Mouse (Mus musculus): ENCODE results near the gene Pdk2.

Gene Pdk2

DNA sequence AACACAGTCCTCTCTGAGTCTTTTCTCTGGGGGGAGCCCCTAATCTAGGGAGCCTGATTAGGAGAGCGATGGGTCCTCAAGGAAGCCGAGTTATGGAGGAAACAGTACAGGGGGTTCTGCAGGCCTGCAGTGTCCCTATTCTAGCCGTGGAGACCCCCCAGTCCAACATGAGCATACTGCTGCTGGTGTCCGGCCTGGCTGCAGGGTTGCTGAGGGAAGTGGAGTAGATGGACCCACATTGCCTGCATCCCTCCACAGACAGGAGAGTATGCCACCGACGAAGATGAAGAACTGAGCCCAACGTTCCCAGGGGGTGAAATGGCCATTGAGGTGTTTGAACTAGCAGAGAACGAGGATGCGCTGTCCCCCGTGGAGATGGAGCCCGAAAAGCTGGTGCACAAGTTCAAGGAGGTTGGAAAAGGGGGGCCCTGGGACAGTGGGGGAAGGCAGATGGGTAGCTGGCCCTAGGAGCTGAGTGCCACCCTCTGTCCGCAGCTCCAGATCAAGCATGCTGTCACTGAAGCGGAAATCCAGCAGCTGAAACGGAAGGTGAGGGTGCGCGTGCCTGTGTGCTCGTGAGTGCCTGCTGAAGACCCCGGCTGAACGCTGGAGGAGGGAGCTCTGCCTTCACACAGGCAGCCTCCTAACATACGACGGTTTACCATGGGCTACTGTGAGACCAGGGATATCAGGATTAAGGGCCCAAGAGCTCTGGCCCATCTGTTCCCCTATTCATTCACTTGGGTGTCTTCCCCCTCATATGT, 39.4 kb downstream of the Pdk2 start:
- DNase-seq: no peak

DNA sequence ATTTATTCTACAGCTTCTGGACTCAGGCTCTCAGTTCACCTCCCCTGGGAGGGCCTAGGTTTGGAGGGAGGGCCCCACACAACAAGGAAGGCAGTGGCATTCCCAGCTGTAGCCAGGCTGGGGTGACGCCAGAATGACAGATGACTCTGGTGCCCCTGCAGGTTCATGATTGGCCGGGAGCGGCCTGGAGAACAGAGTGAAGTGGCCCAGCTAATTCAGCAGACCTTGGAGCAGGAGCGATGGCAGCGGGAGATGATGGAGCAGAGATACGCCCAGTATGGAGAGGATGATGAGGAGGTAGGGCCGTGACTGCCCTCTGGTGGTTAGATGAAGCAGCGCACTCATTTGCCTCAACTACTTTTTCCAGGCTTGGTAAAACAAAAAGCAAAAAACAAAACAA, 40.1 kb downstream of the Pdk2 start:
- peak; percentile 86 to 87 for DNase-seq

DNA sequence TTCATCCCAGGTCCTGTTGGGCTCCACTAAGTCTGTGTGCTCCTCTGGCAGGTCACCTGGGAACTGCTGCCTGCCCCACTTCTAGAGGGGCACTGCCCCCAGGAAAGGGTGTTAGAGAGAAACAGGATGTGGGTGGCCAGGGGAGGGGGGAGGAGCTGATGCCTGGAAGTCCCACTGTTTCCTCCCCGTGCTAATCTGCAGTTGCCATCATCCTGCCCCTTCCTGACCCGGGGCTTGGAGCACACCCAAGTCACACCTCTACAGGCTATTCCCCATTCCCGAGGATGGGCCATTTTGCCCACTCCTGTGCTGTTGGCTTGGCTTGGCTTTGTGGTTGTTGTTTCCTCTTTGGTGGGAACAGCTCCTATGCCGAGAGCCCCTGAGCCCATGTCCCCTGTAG, 40.6 kb downstream of the Pdk2 start:
- no peak for DNase-seq

DNA sequence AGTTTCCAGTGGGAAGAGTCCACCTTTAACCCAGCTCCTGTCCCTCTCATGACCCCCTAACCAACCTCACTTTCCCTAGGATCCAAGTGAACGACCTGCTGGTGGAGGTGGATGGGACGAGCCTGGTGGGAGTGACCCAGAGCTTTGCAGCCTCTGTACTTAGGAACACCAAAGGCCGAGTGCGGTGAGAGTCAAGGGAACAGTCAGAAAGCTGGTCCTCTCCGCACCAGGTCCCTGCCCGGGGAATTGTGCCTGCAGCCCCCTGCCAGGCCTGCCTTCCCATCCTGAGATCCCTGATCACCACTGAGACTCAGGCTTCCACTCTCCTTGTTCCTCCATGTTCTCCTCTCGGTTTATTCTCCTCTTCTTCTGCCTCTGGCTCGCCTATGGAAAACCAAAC, 41.0 kb downstream of the Pdk2 start:
- DNase-seq: no peak

DNA sequence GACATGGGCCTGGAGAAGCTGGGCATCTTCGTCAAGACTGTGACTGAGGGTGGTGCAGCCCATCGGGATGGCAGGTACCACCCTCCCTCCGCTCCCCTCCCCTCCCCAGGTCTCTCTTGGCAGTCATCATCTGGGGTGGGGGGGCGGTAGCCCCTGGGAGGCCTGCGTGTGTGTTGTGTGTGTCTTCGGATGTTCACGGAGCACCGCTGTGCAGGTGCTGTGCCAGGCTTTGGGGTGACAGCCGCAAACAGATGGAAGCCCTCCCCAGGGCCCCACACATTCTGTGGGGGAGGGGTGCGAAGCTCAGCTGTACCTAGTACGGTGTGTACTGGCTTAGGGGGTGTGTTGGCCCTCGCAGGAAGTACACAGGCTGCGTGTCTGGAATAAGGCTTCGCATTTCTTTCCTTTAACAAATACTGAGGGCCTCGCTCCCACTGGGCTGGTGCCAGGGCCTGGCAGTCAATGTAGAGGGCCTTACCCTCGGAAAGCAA, 43.1 kb downstream of the Pdk2 start:
- no peak for DNase-seq

DNA sequence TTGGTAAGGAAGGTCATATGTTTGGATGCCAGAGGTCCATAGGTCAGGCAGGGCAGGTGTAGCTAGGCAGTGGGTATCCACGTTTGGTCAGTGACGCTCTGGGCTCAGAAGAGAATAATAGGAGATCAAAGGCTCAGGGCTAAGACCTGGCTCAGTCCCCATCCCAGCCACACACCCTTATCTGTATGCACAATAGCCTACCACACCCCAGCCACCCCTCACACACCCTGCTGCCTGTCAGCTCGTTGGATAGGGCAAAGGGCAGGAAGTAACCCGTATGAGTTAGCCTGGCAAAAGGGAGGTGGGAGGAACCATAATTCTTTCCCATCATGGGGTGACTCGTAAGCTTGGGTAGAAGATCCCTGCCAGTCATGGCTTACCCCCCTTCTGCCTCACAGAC, 43.6 kb downstream of the Pdk2 start:
- DNase-seq: no peak

DNA sequence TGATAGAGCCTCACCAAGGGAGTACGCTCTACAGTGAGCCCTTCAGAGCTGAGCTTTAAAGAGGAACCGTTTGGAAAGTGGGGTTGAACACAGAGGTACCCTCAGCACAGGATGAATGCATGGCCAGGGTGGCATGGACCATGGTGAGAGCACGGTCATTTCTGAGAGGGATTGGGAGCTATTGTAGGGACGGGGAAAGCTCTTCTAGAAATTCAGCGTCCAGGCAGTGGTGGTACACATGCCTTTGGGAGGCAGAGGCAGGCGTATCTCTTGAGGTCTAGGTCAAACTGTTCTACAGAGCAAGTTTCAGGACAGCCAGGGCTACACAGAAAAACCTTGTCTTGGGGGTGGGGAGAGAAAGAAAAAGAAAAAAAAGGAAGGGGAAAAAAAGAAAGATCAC, 44.2 kb downstream of the Pdk2 start:
- no peak for DNase-seq

DNA sequence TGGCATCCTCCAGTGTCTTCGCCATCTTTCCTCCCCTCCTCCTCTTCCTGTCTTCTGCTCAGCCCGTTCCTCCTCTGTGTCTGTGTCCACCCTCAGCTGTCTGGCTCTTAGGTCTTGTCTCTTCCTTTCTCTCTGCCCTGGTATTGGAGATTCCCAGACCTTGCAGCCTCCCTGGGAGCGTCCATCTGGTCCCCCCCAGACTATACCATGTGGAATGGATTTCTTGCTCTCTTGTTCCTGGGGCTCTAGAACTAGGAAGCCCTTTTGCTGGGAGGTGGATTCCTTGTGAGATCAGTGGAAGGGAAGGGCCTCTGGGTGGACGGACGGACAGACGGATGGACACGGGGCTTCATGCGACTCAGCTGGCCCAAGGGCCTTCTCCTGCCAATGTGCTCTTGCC, 45.1 kb downstream of the Pdk2 start:
- no peak for DNase-seq

DNA sequence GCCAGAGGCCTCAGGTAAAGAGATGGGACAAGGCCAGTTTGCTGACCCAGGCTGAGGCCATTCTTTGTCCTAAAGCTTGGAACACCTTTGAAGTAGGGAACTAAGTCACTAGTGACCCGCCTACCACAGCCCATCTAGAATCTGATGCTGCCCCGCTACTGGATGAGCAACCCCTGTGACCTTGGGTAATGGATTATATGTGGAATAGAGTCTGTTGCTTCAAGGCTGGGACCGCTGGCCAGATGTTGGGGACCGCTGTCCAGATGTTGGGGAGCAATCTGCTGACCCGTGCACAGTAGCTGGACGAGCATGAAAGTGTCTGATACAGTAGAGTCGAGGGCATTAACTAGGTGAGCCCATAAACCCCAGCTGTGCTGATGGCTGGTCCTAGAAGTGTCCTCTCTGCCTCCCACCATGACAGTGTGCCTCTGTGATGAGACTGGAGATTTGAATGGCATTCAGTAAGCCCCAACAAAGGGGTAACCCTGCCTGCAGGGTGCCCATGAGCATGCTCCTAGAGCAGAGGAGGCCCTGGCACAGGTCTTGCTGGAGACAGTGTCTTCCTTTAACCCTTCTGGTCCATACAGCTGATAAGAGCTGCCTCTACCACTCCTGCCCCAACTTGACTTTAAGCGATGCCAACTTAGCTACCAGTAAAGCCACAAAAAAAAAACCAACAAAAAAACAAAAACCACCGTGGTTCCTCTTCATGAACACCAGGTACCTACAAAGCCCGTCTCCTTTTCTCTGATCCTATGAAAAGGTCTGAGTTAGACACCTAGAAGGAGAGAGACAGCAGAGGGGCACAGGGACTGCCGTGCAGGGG, 46.0 kb downstream of the Pdk2 start:
- DNase-seq: no peak

DNA sequence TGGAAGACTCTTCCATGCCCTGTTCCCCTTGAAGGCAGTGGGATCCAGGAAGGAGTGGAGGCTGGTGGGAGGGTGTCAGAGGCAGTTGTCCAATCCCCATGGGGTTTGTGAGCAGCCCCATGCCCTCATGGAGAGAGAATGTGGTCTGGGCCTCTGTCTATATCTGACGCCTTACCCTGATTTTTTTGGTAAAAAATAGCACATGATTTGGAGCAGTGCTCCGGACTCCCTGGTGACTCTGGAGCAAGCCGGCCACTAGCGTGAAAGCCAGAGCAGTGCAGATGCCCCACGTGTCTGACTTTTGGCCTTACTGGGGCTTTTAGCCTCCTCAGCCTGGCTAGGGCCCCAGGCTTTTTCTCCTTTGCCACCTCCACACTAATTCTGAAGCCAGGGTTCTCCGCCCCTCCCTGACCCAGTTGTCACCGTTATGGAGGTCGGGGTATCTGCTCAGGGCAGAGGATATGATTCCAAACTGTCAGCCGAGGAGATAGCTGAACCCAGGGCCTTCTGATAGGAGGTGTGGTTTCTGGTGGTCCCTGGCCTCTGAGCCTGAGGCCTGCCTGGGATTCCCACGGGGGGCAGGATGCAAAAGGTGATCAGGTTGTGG, 46.8 kb downstream of the Pdk2 start:
- no peak for DNase-seq

DNA sequence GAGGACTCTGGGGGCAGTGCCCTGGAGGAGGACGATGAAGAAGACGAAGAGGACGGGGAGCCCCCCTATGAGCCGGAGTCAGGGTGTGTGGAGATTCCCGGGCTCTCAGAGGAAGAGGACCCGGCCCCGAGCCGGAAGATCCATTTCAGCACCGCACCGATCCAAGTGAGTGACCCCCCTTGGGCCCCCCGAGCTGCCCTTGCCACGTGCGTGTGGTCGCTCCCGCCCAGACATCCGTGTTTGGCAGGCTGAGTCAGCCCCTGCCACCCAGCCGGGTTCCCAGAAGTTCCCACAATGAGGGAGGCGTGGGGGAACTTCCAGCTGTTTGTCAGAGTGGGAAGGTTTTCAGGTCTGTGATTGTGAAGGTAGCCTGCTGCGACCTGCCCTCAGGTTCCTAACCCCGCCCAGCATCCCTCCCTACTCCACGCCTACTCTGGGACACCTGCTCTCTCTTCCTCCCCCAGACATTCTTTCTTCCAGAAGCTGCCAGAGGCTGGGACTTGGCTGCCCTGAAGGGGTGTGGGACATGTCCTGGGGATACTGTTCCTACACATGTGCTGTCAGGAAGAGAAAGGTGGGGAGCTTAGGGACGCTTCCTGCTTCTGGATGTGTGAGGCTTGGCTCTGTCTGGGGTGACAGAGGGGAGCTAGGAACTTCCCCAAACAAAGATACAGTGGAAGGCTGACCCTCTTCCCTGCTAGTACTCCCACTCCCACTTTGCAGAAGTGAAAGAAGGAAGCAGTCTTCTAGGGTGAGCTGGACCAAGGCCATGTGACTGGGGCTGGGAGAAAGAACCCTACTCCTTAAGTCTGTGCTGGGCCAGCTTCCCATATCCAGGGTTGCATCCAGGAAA, 48.2 kb downstream of the Pdk2 start:
- no peak for DNase-seq

DNA sequence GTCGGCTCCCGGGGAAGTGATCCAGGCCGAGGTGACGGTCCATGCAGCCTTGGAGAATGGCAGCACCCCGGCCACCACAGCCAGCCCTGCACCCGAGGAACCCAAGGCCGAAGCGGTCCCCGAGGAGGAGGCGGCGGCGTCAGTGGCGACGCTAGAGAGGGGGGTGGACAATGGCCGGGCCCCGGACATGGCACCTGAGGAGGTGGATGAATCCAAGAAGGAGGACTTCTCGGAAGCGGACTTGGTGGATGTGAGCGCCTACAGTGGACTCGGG, 48.7 kb downstream of the Pdk2 start:
- no peak for DNase-seq

DNA sequence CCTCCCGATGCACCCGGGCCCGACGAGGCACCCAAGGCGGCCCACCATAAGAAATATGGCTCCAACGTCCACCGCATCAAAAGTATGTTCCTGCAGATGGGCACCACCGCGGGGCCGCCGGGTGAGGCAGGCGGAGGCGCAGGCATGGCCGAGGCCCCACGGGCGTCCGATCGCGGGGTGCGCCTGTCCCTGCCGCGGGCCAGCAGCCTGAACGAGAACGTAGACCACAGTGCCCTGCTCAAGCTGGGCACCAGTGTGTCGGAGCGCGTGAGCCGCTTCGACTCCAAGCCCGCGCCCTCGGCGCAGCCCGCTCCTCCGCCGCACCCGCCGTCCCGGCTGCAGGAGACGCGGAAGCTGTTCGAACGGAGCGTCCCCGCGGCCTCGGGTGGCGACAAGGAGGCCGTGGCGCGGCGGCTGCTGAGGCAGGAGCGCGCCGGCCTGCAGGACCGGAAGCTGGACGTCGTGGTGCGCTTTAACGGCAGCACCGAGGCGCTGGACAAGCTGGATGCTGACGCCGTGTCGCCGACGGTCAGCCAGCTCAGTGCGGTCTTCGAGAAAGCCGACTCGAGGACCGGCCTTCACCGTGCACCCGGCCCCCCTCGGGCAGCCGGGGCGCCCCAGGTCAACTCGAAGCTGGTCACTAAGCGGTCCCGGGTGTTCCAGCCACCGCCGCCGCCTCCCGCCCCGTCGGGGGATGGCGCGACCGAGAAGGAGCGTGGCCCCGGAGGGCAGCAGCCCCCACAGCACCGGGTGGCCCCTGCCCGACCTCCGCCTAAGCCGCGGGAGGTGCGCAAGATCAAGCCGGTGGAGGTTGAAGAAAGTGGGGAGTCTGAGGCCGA, 49.3 kb downstream of the Pdk2 start:
- peak; percentile 55 to 58 for DNase-seq

DNA sequence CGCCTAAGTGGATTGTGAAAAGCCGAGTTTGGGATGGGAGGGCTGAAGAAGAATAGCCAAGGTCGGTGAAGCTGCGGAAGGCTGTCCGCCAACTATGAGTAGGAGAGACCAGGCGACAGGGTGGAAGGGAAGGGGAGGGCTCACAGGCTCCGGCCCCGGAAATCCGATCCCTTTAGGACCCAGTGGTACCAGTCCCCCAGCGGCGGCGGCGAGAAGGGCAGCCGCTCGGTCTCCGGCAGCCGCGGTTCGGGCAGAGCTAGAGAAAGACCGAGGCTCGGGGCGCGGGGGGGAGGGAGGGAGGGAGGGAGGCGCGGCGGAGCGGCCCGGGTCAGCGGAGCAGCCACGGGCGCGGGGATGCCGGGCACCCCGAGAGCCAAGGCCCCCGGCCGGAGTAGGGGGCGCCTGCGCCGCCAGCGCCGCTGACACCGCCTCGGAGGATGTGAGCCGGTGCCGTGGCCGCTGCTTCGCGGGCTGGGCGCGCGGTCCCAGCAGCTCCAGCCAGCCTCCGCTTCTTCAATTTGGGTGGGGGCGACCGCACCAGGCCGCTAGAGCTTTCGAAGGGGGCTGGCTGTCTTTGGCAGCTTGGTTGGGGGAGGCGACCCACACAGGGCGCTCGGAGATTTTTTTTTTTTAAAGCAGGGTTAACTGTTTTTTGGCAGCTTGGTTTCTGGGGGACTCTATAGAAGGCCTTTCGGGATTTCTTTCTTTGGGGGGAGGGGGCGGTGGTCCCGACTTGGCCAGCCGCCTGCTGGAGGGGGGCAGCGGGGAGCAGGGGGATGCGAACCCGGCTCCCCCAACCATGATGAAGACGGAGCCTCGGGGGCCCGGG, 50.2 kb downstream of the Pdk2 start, which contains the start of gene Ppp1r9b:
Ppp1r9b (plus strand) TSS at position 287 of the 829 bp plus-strand sequence.
- peak; percentile 93 to 95 for DNase-seq

DNA sequence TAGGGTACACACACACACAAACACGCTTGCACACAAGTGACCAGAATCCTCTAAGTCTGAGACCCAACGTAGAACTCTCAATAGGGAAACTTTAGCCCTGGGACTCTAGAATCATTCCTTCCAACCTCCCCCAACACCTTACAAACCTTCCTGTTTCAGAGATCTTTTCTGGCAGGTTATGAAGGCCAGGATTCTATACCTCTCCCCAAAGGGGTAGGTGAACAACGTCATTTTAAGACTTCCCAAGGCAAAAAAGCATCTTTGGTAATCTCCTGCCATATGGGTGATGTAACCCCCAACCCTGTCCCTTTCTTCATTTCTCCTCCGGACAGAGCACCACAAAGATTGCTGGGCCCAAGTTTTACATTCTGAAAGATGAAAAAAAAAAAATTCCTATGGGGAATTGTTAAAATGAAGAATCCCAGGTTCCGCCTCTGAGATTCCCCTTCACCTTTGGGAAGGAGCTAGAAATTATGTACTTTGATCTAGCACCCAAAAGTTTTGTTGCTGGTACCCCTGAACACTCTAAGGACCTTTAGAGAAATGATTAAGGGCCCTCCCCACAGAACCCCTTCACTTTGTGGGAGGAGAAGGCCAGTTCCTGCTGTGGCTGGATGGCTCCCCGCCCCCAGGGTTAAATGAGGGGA, 50.9 kb downstream of the Pdk2 start:
- DNase-seq: no peak

DNA sequence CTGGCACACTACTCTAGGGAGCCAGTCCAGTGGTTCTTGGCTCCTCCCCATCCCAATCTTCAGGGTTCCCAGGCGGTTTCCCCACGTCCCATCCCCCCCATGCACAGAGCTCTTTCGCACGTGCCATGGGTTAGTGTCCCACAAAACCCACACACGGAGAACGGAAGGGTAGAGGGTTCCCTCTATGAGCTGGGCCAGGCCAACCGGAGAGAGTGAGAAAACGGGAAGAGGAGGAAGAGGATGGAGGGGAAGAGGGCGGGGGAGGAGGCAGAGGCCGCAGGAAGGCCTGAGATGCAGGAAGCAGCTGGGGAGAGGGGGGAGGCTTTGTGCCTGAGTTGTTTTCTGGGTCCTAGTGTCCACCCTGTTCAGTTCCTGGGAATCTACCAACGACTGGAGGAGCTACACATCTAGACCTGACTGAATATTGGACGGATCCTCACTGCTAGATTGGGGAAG, 51.6 kb downstream of the Pdk2 start:
- DNase-seq: peak; percentile 82 to 90

DNA sequence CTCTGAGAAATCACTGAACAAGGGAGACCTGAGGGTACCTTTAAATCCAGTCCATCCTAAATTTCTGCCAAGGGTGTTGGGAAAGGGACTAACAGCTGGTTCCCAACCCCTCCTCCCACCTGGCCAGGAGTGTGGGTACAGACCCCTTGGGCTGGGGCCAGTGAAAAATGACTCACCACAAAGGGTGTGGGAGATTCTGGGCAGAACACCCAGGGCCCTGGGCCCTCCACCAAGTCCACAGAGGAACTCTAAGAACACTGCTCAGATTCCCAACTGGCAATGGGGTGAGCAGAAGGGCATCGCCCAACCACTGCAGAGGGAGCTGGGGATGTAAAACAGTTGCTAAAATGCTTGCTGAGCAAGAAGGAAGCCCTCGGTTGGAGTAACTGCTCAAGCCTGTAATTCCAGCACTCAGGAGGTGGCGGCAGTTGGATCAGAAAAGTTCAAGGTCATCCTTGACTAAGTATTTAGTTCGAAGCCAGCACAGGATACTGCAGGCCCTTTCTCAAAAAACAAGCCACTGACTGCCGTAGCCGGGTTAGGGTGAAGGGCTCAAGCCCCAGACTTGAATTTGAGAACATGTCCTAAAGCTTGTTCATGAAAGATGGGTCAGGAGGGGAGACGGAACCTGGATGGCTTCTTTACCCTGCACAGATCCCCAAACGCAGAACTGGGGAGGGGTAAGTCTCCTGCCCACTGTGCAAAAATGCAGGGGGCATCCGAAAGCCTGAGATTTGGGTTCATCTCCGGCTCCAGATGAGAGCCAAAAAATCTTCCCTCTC, 52.2 kb downstream of the Pdk2 start:
- peak in 1 of 2 experiments; percentile 18 for DNase-seq

DNA sequence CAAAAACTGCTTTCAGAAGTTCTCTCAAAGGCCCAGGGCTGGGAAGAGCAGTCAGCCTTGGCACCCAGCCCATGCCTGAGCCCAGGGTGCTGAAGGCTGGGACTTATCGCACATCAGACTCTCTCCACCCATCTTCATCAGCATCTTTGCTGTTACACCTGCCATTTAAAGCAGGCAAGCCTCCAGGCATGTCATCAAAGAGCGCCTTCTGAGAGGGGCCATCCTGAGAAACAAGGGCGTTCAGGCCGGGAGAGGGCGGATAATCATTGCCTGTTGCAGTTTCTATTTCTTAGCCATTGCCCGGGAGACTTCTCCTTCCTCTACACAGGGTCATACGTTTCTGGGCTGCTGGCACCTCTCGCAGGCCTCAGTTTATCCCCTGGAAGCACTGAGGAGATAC, 53.3 kb downstream of the Pdk2 start:
- peak in 1 of 2 experiments; percentile 7 for DNase-seq

DNA sequence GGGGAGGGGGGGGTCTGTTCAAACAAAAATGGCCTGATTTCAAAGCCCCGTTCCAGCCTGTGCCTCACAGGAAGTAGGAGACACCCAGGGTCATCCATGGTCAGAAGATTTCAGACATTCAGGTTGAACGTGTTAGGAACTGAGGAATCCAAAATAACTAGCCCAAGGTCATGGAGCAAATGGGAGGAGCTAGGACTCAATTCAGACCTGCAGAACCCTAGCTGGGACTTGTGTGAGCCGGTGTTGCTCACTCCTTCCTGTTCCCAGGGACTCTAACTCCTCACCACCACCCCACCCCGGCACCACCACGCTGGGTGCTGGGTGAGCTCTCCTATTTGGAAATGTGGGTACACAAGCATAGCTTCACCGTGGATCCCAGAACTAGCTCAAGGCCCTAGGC, 53.8 kb downstream of the Pdk2 start:
- DNase-seq: no peak

DNA sequence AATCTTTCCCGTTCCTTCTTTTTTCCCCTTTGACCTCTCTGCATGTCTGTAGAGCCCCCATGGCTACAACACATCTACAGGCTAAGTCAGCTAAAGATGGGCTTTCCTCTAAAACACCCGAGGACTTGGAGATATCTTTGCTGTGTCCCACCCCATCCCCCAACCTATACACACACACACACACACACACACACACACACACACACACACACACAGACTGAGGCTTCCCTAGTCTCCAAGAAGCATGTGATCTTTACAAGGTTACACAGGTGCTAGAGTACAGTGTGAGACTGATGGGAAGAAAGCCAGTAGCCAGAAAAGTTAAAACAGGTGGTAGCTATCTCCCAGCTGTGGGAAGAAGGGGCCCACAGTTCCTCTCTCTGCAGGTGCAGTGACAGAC, 54.7 kb downstream of the Pdk2 start:
- no peak for DNase-seq

Data from cerebellum, postnatal 36 days (tissue).